Mouse (Mus musculus): Measurements from ENCODE around the gene Kdm4a. TPM values are rescaled to one million over a fixed set of nuclear protein-coding genes. Genes with fewer than 3 reads are reported as not detected.

Kdm4a gene
- total RNA-seq (2023; ENCODE audit: inconsistent age) = 76.7 to 81.6 TPM (median 77.6 TPM) in 4 replicates

DNA sequence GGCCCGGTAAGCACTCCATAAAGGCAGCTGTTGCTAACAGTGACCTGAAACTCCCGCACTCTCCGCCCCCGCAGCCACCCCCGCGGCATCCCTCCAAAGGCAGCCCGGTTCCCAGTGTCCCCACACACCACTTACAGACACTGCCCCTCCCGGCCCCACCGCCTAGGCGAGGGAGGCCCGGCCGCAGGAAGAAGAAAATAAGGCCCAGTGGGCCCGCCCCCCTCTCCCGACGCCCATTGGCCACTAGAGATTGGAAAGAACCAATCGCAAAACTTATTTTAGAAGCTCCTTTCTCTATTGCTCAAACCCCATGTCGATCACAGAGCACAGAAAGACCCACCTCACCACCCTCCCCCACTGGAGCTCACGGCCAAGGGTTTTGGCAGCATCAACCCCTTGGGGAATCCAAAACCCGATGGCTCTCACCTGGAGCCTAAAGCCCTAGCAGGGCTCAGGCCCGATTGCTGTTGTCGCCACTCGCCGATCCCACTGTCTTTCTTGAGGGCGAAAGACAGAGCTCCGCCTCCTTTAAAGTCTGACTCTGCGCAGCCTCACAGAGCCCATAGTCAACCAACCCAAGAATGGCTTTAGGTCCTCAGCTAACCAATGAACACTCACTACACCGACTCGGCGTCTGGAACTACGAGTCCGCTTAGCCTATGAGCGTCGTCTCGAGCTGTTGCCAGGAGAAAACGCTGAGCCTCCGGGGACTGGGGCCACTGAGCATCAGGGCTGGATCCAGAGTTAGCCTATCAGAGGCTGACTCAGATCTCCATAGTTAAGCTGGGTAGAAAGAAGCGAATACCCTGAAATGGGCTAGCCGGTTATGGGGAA is at the start of gene Kdm4a:
Gene Kdm4a (minus strand): TSS at position 577 of the 834 bp plus-strand sequence.

GRCm38 (mm10) chr4:118134485-118135365 is 45.1 kb downstream of the Kdm4a start, which contains the start of gene St3gal3:
TSS of gene St3gal3 (minus strand) at chr4:118134914.

Other genes starting within 250 kb of the Kdm4a start
- gene St3gal3, start 45.1 kb downstream of the Kdm4a start, total RNA-seq (2023; ENCODE audit: inconsistent age) = 19.2 to 22.2 TPM (median 21.0 TPM) in 4 replicates
- gene Ptprf, start 111.4 kb upstream of the Kdm4a start, total RNA-seq (2023; ENCODE audit: inconsistent age) = 0.12 to 0.54 TPM in 2 of 4 replicates, not detected in the others
- 74.7 to 86.3 TPM (median 81.4 TPM) in 4 replicates for gene Szt2, start 229.2 kb upstream of the Kdm4a start, total RNA-seq (2023; ENCODE audit: inconsistent age)
- 59.3 to 73.0 TPM (median 65.8 TPM) in 4 replicates for gene Med8, start 229.3 kb upstream of the Kdm4a start, total RNA-seq (2023; ENCODE audit: inconsistent age)
- gene Elovl1, start 248.1 kb upstream of the Kdm4a start, total RNA-seq (2023; ENCODE audit: inconsistent age) = 40.6 to 47.7 TPM (median 46.2 TPM) in 4 replicates